ENCODE assay signal across 1 mouse cellular context in the genomic region with DNA sequence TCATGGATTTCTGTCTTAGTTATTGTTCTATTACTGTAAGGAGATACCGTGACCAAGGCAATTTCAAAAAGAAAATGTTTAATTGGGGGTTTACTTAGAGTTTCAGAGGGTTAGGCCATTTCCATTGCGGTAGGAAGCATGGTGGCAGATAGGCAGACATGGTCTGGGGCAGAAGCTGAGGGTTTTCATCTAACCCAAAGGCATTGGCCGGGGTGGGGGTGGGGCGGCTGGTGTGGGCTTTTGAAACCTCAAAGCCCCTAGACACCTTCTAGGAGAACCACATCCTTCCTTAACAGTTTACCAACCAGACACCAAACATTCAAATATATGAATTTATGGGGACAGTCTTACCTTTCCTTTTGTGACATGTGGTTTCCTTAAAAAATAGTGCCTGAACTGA.
TF ChIP-seq lines count a peak whose summit lies in the region.

No protein-coding gene starts in this region.

TF ChIP-seq in CH12.LX, 34 proteins besides CTCF, POLR2A, EP300 and RAD21:
- TF ChIP-seq MAX (IDR thresholded peaks at IDR 0.05; ENCODE audit: low read length) (no peak), TCF12 (IDR thresholded peaks at IDR 0.05; ENCODE audit: low read depth, low read length) (no peak), KAT2A (IDR thresholded peaks at IDR 0.05; ENCODE audit: insufficient replicate concordance, low read length) (no peak), MXI1 (IDR thresholded peaks at IDR 0.05; ENCODE audit: low read depth, low read length) (no peak), CHD2 (IDR thresholded peaks at IDR 0.05; ENCODE audit: low read length) (no peak), POLR2AphosphoS2 (IDR thresholded peaks at IDR 0.05; ENCODE audit: low read depth, low read length) (no peak), ZKSCAN1 (IDR thresholded peaks at IDR 0.05; ENCODE audit: borderline replicate concordance, low read depth, low read length) (no peak), NELFE (IDR thresholded peaks at IDR 0.05; ENCODE audit: low read depth, low read length) (no peak), TBP (conservative IDR thresholded peaks at IDR 0.05; ENCODE audit: low read depth, low read length) (no peak), MEF2A (IDR thresholded peaks at IDR 0.05; ENCODE audit: borderline replicate concordance, low read depth, low read length) (no peak), SIN3A (IDR thresholded peaks at IDR 0.05; ENCODE audit: low read length) (no peak), MYC (IDR thresholded peaks at IDR 0.05; ENCODE audit: low read depth, low read length) (no peak), E2F4 (IDR thresholded peaks at IDR 0.05; ENCODE audit: insufficient replicate concordance, low read depth, low read length) (no peak)
TF ChIP-seq in CH12.LX: peak in this region for 0.
